Mouse (Mus musculus): ENCODE measurements around the gene Irx4.

GRCm38 (mm10) chr13:73299322-73299721, 39.0 kb downstream of the Irx4 start:
- TF ChIP-seq GATA1 (IDR thresholded peaks at IDR 0.05; ENCODE audit: borderline replicate concordance, low read length) (no peak), FLI1 (IDR thresholded peaks at IDR 0.05; ENCODE audit: low read length) (no peak)

Measured in megakaryocyte, embryonic 14.5 days (primary cell).